Mouse (Mus musculus) lung, adult 2 months (tissue): Measurements from ENCODE around the gene Ckap2l. TPM values are rescaled to one million over a fixed set of nuclear protein-coding genes. Genes with fewer than 3 reads are reported as not detected.

ENCODE experiments used
- DNase-seq: peaks from one replicate; pipeline ENCODE4 v3.0.0; 2022
- H3K4me1 ChIP-seq: fragments of 200-500 bp; 2 replicates; pipeline ENCODE4 v1.6.1; 2011; ENCODE audit warnings: low read length; ENCODE audit not compliant: control insufficient read depth, insufficient read depth
- H3K4me3 ChIP-seq: fragments of 200-500 bp; replicated peaks from 2 replicates; pipeline ENCODE3; 2011; ENCODE audit warnings: low read depth, mild to moderate bottlenecking, control low read depth, low read length; ENCODE audit errors: extremely low read depth
- CTCF ChIP-seq: fragments of 200-500 bp; IDR thresholded peaks from 2 replicates; pipeline ENCODE4 v1.5.1; 2011; ENCODE audit warnings: mild to moderate bottlenecking, low read length, control low read depth; ENCODE audit not compliant: insufficient read depth
- POLR2A ChIP-seq: fragments of 200-500 bp; IDR thresholded peaks from 2 replicates; pipeline ENCODE4 v1.6.1; 2011; ENCODE audit warnings: low read depth, mild to moderate bottlenecking, control low read depth, low read length, borderline replicate concordance; ENCODE audit errors: extremely low read depth
- WGBS: fragments of 180-500 bp; shearing (Covaris S2); methylation state at CpG from one replicate; pipeline ENCODE4 v1.1.7; 2018; 5-methylcytosine and 5-hydroxymethylcytosine counted together
- polyA plus RNA-seq: library from polyadenylated mRNA; depleted of rRNA; stranded (reverse); fragments of >200 nt; gene quantifications from 2 replicates; pipeline ENCODE4 v1.2.3, GENCODE M21; 2012; rRNA removed

The Ckap2l gene
- polyA plus RNA-seq: 0.12 and 0.60 TPM in 2 replicates

DNA sequence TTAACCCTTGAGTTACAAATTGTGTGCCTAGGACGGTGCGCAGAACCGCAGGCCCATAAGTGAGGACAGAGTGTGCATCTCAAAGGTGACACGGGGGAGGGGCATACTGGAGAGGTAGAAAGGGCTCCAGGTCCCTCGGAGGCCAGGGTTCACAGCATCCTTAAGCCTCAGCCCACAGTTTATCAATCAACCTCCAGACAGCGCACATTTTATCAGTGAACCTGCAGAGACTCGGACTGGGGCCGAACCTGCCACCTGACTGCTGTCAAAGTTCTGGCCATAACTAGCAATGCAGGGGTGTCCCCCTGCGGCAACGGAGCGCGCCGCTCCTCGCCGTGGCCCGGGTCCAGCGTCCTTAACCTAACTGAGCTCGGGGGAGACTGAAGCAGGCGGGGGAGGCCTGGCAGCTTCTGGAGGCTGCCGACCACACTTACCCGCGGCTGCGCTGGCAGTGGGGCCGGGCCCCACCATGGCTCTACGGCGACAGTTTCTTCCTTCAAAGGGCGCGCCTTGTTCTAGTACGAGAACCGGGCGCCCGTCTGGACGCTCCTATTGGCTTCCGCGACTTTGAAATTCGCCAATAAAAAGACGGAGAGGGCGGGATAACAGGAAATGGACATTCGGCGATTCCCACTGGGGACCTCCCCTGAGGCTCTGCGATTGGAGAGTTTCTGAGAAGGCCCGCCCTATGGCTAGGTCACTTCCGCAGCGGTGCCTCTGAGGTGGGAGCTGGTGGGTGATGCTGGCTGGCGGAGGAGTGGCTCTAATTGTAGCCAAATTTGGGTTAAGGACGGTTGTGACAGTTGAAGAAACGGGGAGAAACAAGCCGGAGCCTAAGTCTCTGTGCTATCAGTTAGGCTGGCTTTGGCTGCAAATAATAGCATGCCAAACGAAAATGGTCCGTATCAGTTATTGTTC, at the start of gene Ckap2l:
Gene Ckap2l (minus strand): TSS at position 542 of the 918 bp plus-strand sequence.
- peak within 1 kb of the TSS; percentile 70 for H3K4me3 ChIP-seq
- peak; percentile 98 for DNase-seq
- TF ChIP-seq CTCF (no peak), POLR2A (peak; percentile 91; the same call in 1 of the 2 replicates)
- WGBS: under 1% methylated on average over 50 of the region's 50 CpGs
- H3K4me1 ChIP-seq: no peaks in the 10 kb centered on the region

DNA sequence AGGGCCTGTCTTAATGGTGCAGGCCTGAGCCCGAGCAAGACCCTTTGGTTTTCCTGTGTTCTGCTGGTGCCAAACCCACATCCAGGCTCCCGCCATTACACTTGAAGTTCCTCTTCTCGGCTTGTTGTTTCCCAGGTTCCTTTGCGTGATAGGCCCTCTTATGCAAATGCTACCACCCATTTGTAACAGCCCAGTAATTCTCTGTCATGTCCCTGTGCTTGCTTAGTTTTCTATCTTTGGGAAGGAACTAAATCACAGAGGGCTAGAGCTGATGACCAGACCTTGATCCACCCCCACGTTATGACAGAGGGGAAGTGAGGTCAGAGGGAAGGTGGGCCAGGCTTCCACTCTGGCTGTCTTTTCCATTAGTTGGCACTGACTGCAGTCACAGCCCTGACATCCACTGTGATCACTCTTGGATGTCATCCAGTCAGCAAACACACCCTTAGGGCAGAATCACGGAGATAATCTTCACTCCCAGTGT, 41.2 kb upstream of the Ckap2l start:
- Histone ChIP-seq H3K4me3 (no peak overlapping the region), H3K4me1 (peaks cover 3% of the 10 kb centered on the region; the same call in 1 of the 2 replicates)
- WGBS: 52% methylated on average over 6 of the region's 6 CpGs
- TF ChIP-seq CTCF (no peak), POLR2A (no peak)
- peak; percentile 19 for DNase-seq

DNA sequence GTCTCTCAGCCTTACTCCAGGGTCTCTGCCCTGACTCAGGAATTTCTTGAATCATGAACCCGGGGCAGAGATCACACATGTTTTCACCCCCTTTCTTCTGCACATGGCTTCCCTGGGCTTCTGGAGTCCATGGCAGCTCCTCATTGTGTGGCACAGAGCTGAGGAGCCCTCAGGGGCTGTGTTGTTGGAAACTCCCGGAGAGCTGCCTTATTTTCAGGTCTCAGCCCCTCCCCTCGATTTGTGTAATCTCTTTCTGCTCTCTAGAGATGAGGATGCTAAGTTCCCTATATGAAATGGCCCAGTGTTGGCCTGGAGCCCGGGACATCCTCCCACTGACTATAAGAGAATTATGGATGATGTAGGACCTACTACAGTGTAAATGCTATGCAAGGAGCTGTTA, 36.5 kb upstream of the Ckap2l start:
- no peak for DNase-seq
- Histone ChIP-seq H3K4me1 (peaks cover 11% of the 10 kb centered on the region), H3K4me3 (no peak overlapping the region)
- WGBS: 58% methylated on average over 4 of the region's 4 CpGs
- TF ChIP-seq CTCF (no peak), POLR2A (no peak)

DNA sequence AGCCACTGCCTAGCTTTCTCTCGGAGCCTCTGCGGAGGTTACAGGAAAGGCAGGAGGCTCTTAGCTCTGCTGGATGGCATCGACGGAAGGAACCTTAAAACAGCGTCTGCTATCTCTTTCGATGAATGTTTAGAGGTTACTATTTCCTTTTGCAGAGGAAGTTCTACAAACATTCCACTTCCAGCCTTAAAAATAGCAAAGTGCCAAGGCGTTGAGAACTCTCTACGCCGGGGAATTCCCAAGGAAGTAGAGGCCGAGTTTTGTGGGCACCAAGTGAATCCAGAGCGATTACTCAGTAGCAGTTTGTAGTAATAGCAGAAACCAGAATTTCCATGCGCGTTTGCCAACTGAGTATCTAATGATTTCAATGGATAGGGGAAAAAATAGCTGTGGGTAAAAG, 33.5 kb upstream of the Ckap2l start:
- no peak overlapping the region for H3K4me3 ChIP-seq
- peaks cover 8% of the 10 kb centered on the region for H3K4me1 ChIP-seq
- no peak for DNase-seq
- TF ChIP-seq CTCF (no peak), POLR2A (peak; percentile 21; the same call in 1 of the 2 replicates)
- 37% methylated on average over 13 of the region's 13 CpGs for WGBS

DNA sequence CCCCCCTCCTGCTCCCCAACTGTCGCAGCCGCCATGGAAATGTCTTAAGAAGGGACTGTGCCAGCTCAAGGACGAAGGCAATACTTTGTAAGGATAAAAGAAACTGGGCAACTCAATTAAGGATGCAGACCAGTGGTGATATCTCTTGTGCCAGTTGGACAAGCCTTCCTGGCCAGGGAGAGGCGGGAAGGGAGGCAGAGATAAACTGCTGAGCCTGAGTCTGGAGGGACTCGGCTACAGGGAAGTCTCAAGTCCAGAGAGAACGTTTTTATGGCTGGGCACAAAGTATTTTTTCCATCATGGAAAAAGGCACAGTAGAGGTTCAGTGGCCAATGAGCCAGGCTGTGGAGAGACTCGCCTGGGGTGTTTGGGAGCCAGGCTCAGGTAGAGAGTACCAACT, 33.0 kb upstream of the Ckap2l start:
- H3K4me3 ChIP-seq: no peak overlapping the region
- peaks cover 8% of the 10 kb centered on the region for H3K4me1 ChIP-seq
- TF ChIP-seq CTCF: no peak
- TF ChIP-seq POLR2A: no peak
- 46% methylated on average over 7 of the region's 7 CpGs for WGBS
- no peak for DNase-seq

DNA sequence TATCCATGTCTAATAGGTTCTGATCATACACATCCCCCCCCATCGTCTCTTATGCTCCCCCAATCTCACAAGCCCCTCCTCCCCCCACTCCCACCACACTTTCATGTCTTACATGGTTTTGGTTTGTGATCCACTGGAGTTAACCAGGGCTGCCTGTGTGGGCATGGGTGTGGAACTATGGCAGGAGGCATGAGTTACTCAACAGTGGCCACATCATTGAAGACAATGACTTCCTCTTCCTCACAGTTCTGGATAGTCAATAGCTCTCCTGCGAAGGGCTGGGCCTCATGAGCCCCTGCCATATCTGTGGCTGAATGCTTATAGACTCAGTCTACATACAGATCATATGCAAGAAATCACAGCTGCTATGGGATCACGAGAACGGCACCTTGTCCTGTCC, 31.2 kb upstream of the Ckap2l start:
- H3K4me1 ChIP-seq: peaks cover 8% of the 10 kb centered on the region
- H3K4me3 ChIP-seq: no peak overlapping the region
- WGBS: 80% methylated on average over 4 of the region's 4 CpGs
- DNase-seq: no peak
- no peak for TF ChIP-seq CTCF
- no peak for TF ChIP-seq POLR2A

DNA sequence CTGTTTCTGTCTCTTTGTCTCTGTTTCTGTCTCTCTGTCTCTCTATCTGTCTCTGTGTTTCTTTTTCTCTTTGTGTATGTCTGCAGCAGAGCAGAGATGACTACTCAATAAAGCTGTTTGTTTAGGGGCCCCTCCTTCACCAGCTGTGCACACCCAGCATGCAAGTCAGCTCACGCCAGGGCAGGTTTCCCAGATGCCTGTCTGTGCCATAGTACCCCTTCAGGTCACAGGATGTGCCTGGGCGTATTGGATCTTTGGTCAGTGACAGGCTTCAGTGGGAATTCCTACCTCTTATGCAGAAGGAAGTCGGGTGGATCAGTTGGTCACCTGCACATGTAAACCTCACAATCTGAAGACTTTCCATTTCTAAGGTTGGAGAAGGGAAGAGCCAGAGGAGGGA, 27.2 kb upstream of the Ckap2l start:
- no peak for DNase-seq
- no peak for TF ChIP-seq CTCF
- TF ChIP-seq POLR2A: no peak
- Histone ChIP-seq H3K4me1 (no peaks in the 10 kb centered on the region; the same call in 1 of the 2 replicates), H3K4me3 (no peak overlapping the region)
- 64% methylated on average over 3 of the region's 3 CpGs for WGBS

DNA sequence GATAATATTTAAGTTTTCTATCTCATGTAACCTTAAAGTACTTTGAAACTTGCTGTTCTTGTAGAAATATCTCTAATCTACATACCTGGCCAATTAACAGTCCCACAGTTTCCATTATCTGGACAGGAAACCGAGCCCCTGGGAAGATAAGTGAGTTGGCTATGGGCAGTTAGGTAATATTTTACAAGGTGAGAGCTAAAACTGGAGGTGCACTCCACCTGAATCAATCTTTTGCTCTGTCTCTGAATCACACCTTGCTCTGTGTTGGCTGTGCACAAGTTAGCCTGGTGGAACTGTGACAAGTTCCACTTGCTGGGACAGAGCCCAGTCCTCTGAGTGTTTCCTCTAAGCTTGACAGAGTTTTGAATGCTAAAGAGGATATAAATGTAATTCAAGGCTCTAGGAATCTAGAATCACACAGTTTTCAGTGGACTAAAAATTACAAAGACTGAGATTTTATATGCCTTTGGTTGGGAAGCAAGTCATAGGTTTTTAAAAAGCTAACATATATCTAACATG, 25.2 kb upstream of the Ckap2l start:
- DNase-seq: no peak

DNA sequence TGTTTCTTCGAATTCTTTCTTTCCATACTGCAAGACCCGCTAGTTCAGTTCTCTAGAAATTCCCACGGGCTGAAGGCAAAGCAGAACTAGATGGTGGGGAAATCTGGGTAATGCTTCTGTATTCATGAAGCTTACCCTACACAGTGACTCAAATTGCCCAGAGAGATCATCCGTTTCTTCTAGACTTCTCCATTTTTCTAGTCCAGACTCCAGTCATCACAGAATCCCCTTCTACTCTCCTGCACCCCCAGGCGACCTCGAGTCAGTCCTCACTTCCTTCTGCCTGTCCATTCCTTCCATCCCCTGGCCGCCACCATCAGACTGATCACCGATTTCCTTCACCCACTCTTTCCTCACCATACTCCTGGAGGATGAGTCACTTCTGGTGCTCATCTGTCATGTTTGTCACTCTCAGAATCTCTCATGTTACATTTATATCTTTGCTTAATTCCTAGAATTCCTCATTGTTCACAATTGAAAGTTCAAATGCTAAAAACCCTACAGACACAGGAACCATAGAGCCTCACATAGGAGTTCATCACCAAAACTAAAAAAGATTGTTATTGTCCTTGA, 23.1 kb upstream of the Ckap2l start:
- no peak for DNase-seq
- no peak for TF ChIP-seq POLR2A
- no peak for TF ChIP-seq CTCF
- Histone ChIP-seq H3K4me1 (no peaks in the 10 kb centered on the region), H3K4me3 (no peak overlapping the region)
- 59% methylated on average over 8 of the region's 8 CpGs for WGBS

More for the DNA sequence above, 25.2 kb upstream of the Ckap2l start:
- TF ChIP-seq CTCF (no peak), POLR2A (no peak)
- 65% methylated on average over 1 of the region's 1 CpGs for WGBS
- no peak overlapping the region for H3K4me3 ChIP-seq
- no peaks in the 10 kb centered on the region for H3K4me1 ChIP-seq
